Mouse (Mus musculus) layer of hippocampus, adult 9-11 months (tissue): ENCODE results near the gene 1700034I23Rik.
"Not testable (repeated sequence)": the region's sequence is repeated elsewhere in the genome, so short reads cannot be mapped to it uniquely, and the experiment has no call there.

Experiments
- DNase-seq: peaks from one replicate; pipeline ENCODE4 v3.0.0; 2022

The 1700034I23Rik gene

DNA sequence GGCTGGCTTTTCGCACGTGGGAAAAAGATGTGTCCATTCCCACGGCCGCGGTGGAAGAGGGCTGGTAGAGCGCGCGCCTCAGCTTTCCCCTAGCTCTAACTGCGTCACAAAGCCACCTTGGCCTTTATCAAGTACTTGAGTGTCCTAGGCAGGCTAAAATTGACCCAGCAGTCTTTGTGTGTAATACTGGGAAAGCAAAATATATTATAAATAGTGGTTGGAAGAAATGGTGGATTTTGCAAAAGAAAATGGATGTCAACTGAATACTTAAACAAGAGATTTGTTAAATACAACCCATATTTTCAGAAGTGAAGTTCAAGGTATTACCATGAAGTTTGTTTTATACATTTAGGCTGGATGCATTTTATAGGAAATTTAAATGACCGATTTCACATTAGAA is at the start of gene 1700034I23Rik:
Gene 1700034I23Rik, minus strand, starts transcription at position 101 of the 400 bp plus-strand sequence.
- DNase-seq = not testable (repeated sequence)

DNA sequence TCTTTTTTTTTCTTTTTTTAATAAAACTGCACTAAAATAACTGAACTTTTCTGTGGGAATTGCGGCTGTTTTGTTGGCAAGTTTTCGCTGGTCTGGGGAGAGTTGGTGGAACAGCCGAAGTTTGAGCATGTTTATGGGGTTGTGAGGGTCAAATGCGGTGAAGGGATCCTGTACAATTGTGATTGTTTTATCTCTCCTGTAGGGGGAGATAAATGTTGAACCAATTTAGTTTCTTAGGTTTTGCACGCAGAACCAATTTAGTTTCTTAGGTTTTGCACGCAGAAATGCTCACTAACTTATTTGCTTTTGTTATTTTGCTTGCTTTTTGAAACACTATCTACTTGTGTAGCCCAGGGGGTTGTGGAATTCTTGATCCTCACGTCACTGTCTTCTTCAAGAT is 49.0 kb upstream of the 1700034I23Rik start:
- DNase-seq = no peak

DNA sequence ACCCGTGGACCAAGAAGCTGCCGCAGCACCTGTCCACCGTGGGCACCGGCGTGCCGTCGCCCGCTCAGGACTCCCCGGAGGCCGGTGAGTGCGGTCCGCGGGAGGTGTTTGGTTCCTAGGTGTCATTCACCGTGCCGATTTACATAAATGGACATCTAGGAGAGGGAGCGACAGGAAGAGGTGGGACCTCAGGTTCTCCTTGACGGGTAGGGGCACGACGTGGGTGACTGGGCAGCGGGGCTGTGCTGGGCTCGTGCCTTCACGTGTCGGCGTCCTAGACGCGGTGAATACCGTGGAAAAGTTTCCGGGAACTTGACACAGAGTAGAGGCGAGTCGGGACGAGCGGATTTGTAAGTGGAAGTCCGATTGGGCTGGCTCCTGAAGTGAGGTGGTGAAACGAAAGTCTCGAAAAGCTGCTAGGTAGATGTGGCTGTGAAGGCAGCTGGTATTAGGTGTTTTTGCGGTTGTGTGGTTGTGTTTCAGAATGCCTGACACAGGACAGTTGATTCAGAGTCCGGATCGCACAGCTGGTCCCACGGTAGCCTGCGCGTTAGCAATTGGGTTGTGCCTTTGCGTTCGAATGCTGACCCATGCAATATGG is 48.4 kb upstream of the 1700034I23Rik start:
- DNase-seq = peak; percentile 14

DNA sequence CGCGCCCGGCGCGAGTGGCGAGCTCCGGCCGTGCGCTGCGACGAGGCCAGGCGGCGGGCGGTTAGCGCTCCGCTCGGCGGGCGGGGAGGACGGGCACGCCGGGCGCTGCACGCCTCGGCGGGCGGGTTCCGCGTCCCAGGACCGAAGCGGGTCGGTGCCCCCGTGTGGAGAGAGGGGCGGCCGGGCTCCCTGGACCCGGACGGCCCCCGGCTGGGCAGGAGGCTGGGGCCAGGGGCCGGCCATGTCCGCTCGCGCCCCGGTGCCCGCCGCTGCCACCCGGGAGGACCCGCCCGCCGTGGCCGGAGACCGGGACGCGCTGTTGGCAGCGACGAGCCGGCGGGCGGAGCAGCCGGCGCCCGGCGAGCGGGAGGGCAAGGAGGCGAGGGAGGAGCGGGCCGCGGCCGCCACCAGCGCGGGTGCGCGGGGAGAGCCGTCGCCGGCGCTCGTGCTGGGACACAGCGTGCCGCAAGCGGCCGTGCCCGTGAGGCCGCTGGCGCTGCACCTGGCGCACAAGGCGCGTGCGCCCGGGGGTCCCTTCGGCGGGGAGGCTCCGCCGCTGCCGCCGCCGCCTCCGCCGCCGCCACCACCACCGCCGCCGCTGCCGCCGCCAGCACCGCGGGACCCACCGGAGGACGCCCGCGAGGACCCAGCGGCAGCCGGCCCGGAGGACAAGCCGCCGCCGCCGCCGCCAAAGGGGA is 47.7 kb upstream of the 1700034I23Rik start:
- no peak for DNase-seq

DNA sequence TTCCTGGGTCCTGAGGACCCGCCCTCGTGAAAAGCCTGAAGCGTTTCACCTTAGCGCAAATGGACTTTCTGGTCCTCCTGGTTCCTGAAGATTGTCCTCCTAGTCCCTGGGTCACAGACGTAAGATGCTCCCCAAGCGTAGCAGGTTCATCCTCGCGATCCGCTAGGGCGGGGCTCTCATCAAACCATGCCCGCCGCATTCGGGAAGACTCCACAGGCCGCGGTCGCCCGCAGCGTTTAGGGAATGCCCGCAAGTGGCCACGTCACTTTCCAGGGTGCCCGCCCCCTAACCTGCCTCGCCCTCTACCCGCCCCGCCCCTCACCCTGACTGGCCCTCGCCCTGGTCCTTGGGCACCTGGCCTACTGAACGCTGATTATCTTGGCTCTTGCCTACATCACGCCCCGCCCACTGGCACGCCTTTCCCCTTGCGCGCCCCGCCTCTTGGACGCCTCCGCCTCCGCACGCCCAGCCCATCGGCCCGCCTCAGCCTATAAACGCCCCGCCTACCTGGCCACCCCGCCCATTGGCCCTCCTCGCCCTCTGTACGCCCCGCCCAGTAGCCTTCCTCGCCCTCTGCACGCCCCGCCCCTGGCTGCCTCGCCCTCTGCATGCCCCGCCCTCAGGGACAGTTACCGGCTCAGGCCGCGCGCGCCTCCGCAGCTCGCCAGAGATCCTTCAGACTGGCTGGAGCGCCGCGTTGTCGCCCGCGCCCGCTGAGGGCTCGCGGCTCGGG is 47.0 kb upstream of the 1700034I23Rik start, which contains the start of gene Larp1b:
Gene Larp1b, plus strand, starts transcription at position 659 of the 733 bp plus-strand sequence.
- peak; percentile 99 for DNase-seq

DNA sequence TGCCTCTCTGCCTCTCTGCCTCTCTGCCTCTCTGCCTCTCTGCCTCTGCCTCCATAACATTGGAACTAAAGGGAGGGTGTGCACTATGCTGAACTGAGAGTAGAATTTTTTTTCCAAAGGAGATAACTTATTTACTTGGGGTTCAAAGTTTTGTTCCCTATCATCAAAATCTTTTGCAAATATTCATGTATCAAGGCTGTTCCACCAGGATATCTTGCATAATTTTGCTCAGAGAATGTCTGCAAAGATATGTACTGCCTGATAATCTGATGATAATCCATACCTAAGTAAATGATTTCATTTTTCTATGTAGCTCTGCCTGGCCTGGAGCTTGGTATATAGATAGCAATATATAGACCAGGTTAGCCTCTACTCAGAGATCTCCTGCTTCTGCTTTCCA is 36.7 kb upstream of the 1700034I23Rik start:
- DNase-seq = no peak

DNA sequence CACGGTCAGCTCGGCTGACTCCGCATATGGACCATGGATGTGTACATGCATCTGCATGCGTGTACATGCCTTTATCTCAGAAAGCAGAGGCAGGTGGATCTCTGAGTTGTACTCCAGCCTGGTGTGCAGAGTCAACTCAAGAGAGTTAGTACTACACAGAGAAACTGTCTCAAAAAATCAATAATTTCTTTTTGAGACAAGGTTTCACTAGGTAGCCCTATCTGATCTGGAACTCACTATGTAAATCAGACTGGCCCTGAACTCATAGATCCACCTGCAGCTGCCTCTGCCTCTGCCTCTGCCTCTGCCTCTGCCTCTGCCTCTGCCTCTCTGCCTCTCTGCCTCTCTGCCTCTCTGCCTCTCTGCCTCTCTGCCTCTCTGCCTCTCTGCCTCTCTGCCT is 36.2 kb upstream of the 1700034I23Rik start:
- no peak for DNase-seq

DNA sequence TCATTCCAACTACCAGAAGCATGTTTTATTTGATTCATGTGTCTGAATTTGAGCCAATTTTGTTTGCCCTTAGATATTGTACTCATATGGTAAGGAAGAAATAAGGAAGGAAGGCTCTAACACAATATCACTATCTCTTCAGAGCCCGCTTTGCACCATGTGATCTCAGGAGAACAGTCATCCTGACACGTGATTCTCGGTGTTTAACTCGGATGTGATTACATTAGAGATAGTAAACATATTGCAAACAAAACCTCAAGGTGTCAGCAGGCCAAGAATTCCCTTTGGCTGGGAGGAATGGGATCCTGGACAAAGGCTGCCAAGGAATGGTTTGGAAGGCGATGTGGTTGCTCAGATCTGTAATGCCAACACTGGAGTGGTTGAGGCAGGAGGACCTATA is 35.8 kb upstream of the 1700034I23Rik start:
- DNase-seq = no peak

DNA sequence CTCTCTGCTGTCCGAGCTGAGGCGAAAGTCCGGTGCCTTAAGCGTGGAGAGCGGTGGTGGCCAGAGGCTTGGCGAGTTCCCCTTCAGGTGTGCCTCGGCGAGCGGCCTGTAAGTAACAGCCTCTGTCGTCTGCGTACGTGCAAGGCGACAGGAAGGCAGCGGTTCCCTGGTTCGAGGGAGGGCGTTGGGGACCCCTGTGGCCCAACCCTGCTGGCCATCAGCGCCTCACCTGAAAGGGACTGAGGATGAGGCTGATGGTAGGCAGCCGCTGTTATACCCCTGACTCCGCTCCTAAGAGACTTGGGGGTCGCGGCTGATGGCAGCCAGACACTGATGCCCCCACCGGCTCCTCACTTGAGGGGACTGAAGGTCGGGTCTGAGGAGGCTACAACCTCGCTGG is 8.0 kb downstream of the 1700034I23Rik start:
- DNase-seq = peak; percentile 15

DNA sequence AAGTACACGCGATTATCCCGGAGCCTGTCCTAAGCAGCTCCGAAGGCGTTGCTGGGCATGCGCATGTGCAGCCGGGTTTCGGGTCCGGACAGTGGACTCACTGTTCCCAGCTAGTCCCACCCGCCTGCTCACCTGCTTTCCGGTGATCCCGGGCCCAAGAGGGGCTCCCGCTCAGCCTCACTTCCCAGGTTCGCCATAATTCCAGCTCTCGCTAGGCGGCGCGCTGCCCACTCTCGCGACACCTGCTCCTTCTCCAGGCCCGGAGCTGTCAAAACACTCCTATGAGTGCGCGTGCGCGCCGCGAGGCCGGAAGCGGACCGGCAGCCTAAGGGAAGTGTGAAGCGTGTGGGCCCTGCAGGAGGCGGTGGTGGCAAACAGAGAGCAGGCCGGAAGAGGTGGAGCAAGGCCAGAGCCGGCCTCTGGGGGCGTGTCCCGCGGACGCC is 8.5 kb downstream of the 1700034I23Rik start:
- peak; percentile 99 for DNase-seq

DNA sequence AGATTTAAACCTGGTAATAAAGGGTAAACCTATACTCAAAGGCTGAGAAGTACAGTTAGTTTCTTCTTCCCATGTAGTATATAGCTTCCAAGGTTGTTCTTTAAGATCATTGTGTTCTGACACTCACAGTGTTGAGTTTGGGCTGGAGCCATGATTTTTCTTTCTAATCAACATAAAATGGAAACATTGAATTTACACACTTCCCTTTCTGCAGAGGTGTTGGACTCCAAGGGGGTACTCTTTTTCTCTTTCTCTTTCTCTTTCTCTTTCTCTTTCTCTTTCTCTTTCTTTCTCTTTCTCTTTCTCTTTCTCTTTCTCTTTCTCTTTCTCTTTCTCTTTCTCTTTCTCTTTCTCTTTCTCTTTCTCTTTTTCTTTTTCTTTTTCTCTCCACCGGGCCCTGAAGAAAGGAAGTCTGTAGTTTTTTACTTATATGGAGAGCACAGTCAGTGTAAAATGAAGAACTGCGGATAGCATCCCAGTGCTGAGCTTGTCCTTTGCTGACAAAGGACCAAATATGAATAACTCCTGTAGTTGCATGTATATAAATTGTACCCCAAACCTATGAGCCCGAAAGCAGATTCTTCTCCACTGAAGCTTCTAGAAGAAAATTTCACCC is 49.1 kb downstream of the 1700034I23Rik start:
- not testable (repeated sequence) for DNase-seq
